Mouse (Mus musculus) liver, adult 2 months (tissue): ENCODE data around the gene Cdk6. TPM values are rescaled to one million over a fixed set of nuclear protein-coding genes. Genes with fewer than 3 reads are reported as not detected.
A peak's percentile ranks its signal among the peaks of the same experiment; 100 is the strongest.
"Not testable (repeated sequence)": the region's sequence is repeated elsewhere in the genome, so short reads cannot be mapped to it uniquely, and the experiment has no call there.

Experiments
- DNase-seq: peaks from one replicate; pipeline ENCODE4 v3.0.0-alpha.2; 2011; ENCODE audit warnings: low read depth, low spot score; ENCODE audit errors: extremely low read depth
- H3K27ac ChIP-seq: fragments of 200-500 bp; replicated peaks from 2 replicates; pipeline ENCODE4 v1.5.1; 2012; ENCODE audit warnings: low read depth, mild to moderate bottlenecking, control low read depth, inconsistent platforms, low read length; ENCODE audit not compliant: insufficient read depth
- H3K27me3 ChIP-seq: fragments of 200-500 bp; 2 replicates; pipeline ENCODE4 v1.6.1; 2012; ENCODE audit warnings: mild to moderate bottlenecking, moderate library complexity, low read length, inconsistent platforms; ENCODE audit not compliant: control insufficient read depth, insufficient read depth
- H3K36me3 ChIP-seq: fragments of 200-500 bp; 2 replicates; pipeline ENCODE4 v1.6.1; 2012; ENCODE audit warnings: low read length, inconsistent platforms; ENCODE audit not compliant: control insufficient read depth, insufficient read depth
- H3K4me1 ChIP-seq: fragments of 200-500 bp; 2 replicates; pipeline ENCODE4 v1.6.1; 2011; ENCODE audit warnings: low read length; ENCODE audit not compliant: control insufficient read depth, insufficient read depth
- H3K4me3 ChIP-seq: fragments of 200-500 bp; 2 replicates; pipeline ENCODE4 v1.5.1; 2011; ENCODE audit warnings: low read depth, mild to moderate bottlenecking, control low read depth, low read length, moderate library complexity; ENCODE audit not compliant: insufficient read depth
- H3K79me2 ChIP-seq: fragments of 200-500 bp; 2 replicates; pipeline ENCODE4 v1.6.1; 2012; ENCODE audit warnings: inconsistent platforms, mild to moderate bottlenecking, low read length, moderate library complexity; ENCODE audit not compliant: control insufficient read depth, insufficient read depth
- H3K9ac ChIP-seq: fragments of 200-500 bp; 2 replicates; pipeline ENCODE4 v1.6.1; 2012; ENCODE audit warnings: low read depth, mild to moderate bottlenecking, control low read depth, inconsistent platforms, low read length
- CTCF ChIP-seq: fragments of 200-500 bp; IDR thresholded peaks from 2 replicates; pipeline ENCODE4 v1.5.1; 2011; ENCODE audit warnings: low read depth, low read length, control low read depth
- POLR2A ChIP-seq: fragments of 200-500 bp; IDR thresholded peaks from 2 replicates; pipeline ENCODE4 v1.6.1; 2011; ENCODE audit warnings: low read length, control low read depth; ENCODE audit not compliant: insufficient read depth; ENCODE audit errors: extremely low read depth
- WGBS: fragments of 180-500 bp; shearing (Covaris S2); methylation state at CpG from one replicate; pipeline ENCODE4 v1.1.7; 2018; 5-methylcytosine and 5-hydroxymethylcytosine counted together
- polyA plus RNA-seq: library from polyadenylated mRNA; depleted of rRNA; stranded (reverse); fragments of >200 nt; gene quantifications from 2 replicates; pipeline ENCODE4 v1.2.3, GENCODE M21; 2012
- total RNA-seq: library from RNA; depleted of rRNA; stranded (reverse); fragments of >200 nt; gene quantifications from 2 replicates; pipeline ENCODE4 v1.2.3, GENCODE M21; 2014

The Cdk6 gene
- total and polyA plus RNA-seq, 2 experiments = 6.1 to 9.9 TPM

DNA sequence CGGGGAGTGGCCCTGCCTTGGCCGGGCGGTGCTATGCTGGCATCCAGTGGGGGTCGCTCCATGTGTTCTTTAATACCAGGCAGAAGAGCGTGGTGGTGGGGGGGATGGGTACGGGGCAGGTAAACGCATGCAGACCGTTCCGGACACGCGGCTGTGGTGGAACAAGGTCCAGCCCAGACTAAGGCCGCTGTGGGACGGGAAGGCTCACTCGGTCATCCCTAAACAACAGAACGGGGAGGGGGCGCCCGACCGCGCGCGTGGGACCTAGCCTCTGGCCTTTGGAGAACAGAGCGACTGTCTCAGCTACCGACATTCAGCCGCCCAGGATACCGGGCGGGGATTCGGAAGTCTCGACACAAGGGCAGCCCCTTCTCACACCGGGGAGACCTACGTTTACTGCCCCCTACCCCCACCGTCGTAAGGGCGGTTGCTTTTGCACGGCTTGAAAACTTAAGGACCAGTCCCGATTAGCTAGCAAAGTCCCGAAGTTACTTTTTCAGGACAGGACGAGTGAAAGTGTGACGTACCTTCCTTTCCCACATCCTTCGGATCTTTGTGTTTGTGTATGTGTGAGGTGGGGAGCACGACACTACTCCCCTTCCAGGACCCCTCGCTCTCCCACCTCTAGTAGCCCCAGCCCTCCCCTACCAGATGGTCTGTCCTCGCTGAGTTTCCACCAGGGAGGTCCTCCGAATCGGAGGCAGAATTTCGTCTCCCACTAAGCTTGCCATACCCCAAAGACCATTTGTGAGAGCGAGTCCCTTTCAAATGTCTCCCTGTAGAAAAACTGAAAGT, 1.7 kb downstream of the Cdk6 start:
- H3K9ac ChIP-seq = peak overlapping the region; percentile 94
- no peaks in the 10 kb centered on the region for H3K27me3 ChIP-seq
- no peaks in the 10 kb centered on the region for H3K36me3 ChIP-seq
- DNase-seq = peak; percentile 55
- peak overlapping the region; percentile 94 for H3K4me3 ChIP-seq
- 1% methylated on average over 46 of the region's 46 CpGs for WGBS
- no peaks in the 10 kb centered on the region for H3K4me1 ChIP-seq
- peak overlapping the region; percentile 68 for H3K27ac ChIP-seq
- no peaks in the 10 kb centered on the region; the same call in 1 of the 2 replicates for H3K79me2 ChIP-seq
- no peak for TF ChIP-seq POLR2A

- peak; percentile 38 for DNase-seq
- Histone ChIP-seq H3K36me3 (no peaks in the 10 kb centered on the region), H3K4me1 (no peaks in the 10 kb centered on the region), H3K9ac (peak overlapping the region; percentile 84), H3K27ac (peak overlapping the region; percentile 68), H3K27me3 (no peaks in the 10 kb centered on the region), H3K79me2 (no peaks in the 10 kb centered on the region; the same call in 1 of the 2 replicates), H3K4me3 (peak overlapping the region; percentile 94)
- TF ChIP-seq CTCF = peak; percentile 7; the same call in 1 of the 2 replicates
- no peak for TF ChIP-seq POLR2A
- WGBS = under 1% methylated on average over 37 of the region's 37 CpGs
Observed at GRCm38 (mm10) chr5:3343566-3344080, 2.3 kb downstream of the Cdk6 start.

DNA sequence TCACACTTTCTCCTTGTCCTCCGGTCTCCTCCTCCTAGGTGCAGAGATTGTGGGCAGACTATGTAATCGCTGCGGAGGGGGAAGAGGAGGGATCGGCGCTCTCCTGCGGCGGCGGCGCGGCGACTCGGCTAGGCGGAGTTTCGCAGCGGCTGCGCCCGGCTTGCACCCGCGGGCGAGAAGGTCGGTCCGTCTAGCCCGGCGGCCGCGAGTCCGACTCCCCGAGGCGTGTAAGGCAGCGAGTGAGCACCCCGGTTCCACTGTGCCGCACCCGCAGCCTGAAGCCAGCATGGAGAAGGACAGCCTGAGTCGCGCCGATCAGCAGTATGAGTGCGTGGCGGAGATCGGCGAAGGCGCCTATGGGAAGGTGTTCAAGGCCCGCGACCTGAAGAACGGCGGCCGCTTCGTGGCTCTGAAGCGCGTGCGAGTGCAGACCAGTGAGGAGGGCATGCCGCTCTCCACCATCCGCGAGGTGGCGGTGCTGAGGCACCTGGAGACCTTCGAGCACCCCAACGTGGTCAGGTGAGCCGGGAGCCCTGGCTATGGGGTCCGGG, 2.9 kb downstream of the Cdk6 start:
- TF ChIP-seq POLR2A (no peak), CTCF (peak; percentile 87)
- Histone ChIP-seq H3K27me3 (no peaks in the 10 kb centered on the region), H3K4me1 (no peaks in the 10 kb centered on the region), H3K9ac (peak overlapping the region; percentile 84), H3K79me2 (no peaks in the 10 kb centered on the region; the same call in 1 of the 2 replicates), H3K27ac (peak overlapping the region; percentile 68), H3K4me3 (peak overlapping the region; percentile 94), H3K36me3 (no peaks in the 10 kb centered on the region)
- DNase-seq = peak; percentile 73
- under 1% methylated on average over 56 of the region's 58 CpGs for WGBS

- not testable (repeated sequence) for H3K79me2 ChIP-seq, H3K27ac ChIP-seq, H3K27me3 ChIP-seq, DNase-seq, H3K4me3 ChIP-seq, H3K36me3 ChIP-seq, H3K4me1 ChIP-seq, H3K9ac ChIP-seq
- WGBS = 29% methylated on average over 4 of the region's 4 CpGs
Observed at GRCm38 (mm10) chr5:3345540-3345939, 4.3 kb downstream of the Cdk6 start.

DNA sequence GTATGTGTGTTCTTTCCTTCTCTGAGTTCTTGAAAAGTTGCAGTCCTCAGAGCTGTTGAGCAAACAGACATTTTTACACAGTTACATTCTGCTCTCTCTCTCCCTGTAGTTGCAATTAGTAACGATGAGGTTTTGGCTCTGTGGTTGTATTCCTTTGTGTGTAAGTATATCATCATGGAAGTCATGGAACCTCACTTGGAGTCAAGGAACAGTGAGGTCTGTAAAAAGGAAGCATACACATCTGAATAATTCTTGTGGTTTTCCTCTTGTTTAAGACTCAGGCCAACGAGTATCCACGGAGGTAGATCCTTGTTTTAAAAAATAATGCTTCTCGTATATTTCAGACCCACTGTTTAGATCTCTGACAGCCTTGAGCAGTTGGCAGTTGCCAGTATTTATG, 8.1 kb downstream of the Cdk6 start:
- not testable (repeated sequence) for H3K36me3 ChIP-seq, H3K4me3 ChIP-seq, DNase-seq, H3K27ac ChIP-seq, H3K27me3 ChIP-seq, H3K4me1 ChIP-seq, H3K9ac ChIP-seq, H3K79me2 ChIP-seq
- WGBS = 80% methylated on average over 4 of the region's 4 CpGs

- 91% methylated on average over 4 of the region's 4 CpGs for WGBS
- not testable (repeated sequence) for H3K27me3 ChIP-seq, H3K9ac ChIP-seq, H3K4me1 ChIP-seq, H3K4me3 ChIP-seq, DNase-seq, H3K36me3 ChIP-seq, H3K79me2 ChIP-seq, H3K27ac ChIP-seq
Observed at GRCm38 (mm10) chr5:3351836-3352235, 10.6 kb downstream of the Cdk6 start.
